Mouse (Mus musculus) kidney, postnatal 0 days (tissue): Measurements from ENCODE around the gene Rxylt1. TPM values are rescaled to one million over a fixed set of nuclear protein-coding genes. Genes with fewer than 3 reads are reported as not detected.

Experiments
- ATAC-seq: fragments of 200-750 bp; cut with Nextera tagmentation; replicated peaks from 2 replicates; pipeline ENCODE4 v1.8.0; 2017; ENCODE audit warnings: low read depth, moderate number of reproducible peaks, moderate TSS enrichment, moderate library complexity; ENCODE audit not compliant: low FRiP score
- DNase-seq: peaks from one replicate; pipeline ENCODE4 v3.0.0-alpha.2; 2016; ENCODE audit warnings: low spot score
- H3K27ac ChIP-seq: fragments of 300-500 bp; sonication (generic); 2 replicates; pipeline ENCODE4 v1.5.1; 2014; ENCODE audit warnings: mild to moderate bottlenecking
- H3K27me3 ChIP-seq: fragments of 300-500 bp; sonication (generic); 2 replicates; pipeline ENCODE4 v1.6.1; 2014; ENCODE audit warnings: low read length, mixed read lengths; ENCODE audit not compliant: insufficient read depth
- H3K36me3 ChIP-seq: fragments of 300-500 bp; sonication (generic); 2 replicates; pipeline ENCODE4 v1.6.1; 2014; ENCODE audit warnings: low read length, mixed read lengths; ENCODE audit not compliant: insufficient read depth
- H3K4me1 ChIP-seq: fragments of 300-500 bp; sonication (generic); replicated peaks from 2 replicates; pipeline ENCODE4 v1.6.1; 2014; ENCODE audit warnings: antibody characterized with exemption, low read length, mixed read lengths; ENCODE audit not compliant: insufficient read depth
- H3K4me2 ChIP-seq: fragments of 300-500 bp; sonication (generic); 2 replicates; pipeline ENCODE4 v1.6.1; 2014; ENCODE audit warnings: mild to moderate bottlenecking, low read length, moderate library complexity, mixed read lengths
- H3K4me3 ChIP-seq: fragments of 300-500 bp; sonication (generic); replicated peaks from 2 replicates; pipeline ENCODE4 v1.5.1; 2014; ENCODE audit warnings: low read depth, low read length
- H3K9ac ChIP-seq: fragments of 300-500 bp; sonication (generic); 2 replicates; pipeline ENCODE4 v1.6.1; 2014; ENCODE audit warnings: low read depth, low read length
- H3K9me3 ChIP-seq: fragments of 300-500 bp; sonication (generic); replicated peaks from 2 replicates; pipeline ENCODE4 v1.6.1; 2016; ENCODE audit warnings: low read length, inconsistent platforms, mixed read lengths
- CTCF ChIP-seq: IDR thresholded peaks from 2 replicates; pipeline ENCODE4 v1.5.1; 2016; ENCODE audit warnings: antibody characterized with exemption, low read depth, mild to moderate bottlenecking, moderate library complexity
- WGBS: fragments of 180-500 bp; shearing (Covaris S2); extraction: QIAGEN DNeasy Blood & Tissue Kit; methylation state at CpG from one replicate; pipeline ENCODE4 v1.1.7; 2014; 5-methylcytosine and 5-hydroxymethylcytosine counted together
- polyA plus RNA-seq: library from polyadenylated mRNA; unstranded; fragments of >200 nt; fragmentation: Nextera tagmentation; extraction: Ambion mirVana; gene quantifications from 2 replicates; pipeline ENCODE4 v1.2.1, GENCODE M21; 2015

Rxylt1 gene
- polyA plus RNA-seq, 1 experiment from 2014 or later = 75.5 TPM

GRCm38 (mm10) chr10:122069153-122069552, 28.0 kb downstream of the Rxylt1 start:
- H3K27me3 ChIP-seq = no peaks in the 10 kb centered on the region
- H3K4me2 ChIP-seq = no peak overlapping the region
- H3K36me3 ChIP-seq = no peaks in the 10 kb centered on the region
- DNase-seq (no peak), ATAC-seq (no peak)
- no peaks in the 10 kb centered on the region for H3K4me1 ChIP-seq
- no peaks in the 10 kb centered on the region for H3K9me3 ChIP-seq
- no peak overlapping the region for H3K27ac ChIP-seq
- no peak overlapping the region for H3K9ac ChIP-seq
- H3K4me3 ChIP-seq = no peak overlapping the region
- TF ChIP-seq CTCF = peak; percentile 55

- no peaks in the 10 kb centered on the region for H3K36me3 ChIP-seq
- no peak overlapping the region for H3K4me2 ChIP-seq
- H3K9me3 ChIP-seq = no peaks in the 10 kb centered on the region
- 88% methylated on average over 6 of the region's 6 CpGs for WGBS
- H3K27me3 ChIP-seq = no peaks in the 10 kb centered on the region
- no peak for TF ChIP-seq CTCF
- DNase-seq (no peak), ATAC-seq (no peak)
- H3K27ac ChIP-seq = no peak overlapping the region
- H3K9ac ChIP-seq = no peak overlapping the region
- H3K4me1 ChIP-seq = no peaks in the 10 kb centered on the region
- no peak overlapping the region for H3K4me3 ChIP-seq
These were observed 41.3 kb downstream of the Rxylt1 start for GRCm38 (mm10) chr10:122055826-122056225.

GRCm38 (mm10) chr10:122054535-122054934, 42.6 kb downstream of the Rxylt1 start:
- 11% methylated on average over 8 of the region's 8 CpGs for WGBS
- DNase-seq = peak; percentile 82

GRCm38 (mm10) chr10:122051831-122052230, 45.3 kb downstream of the Rxylt1 start:
- TF ChIP-seq CTCF = peak; percentile 100
- H3K36me3 ChIP-seq = no peaks in the 10 kb centered on the region
- no peaks in the 10 kb centered on the region for H3K9me3 ChIP-seq
- ATAC-seq (no peak), DNase-seq (peak; percentile 88)
- WGBS = 34% methylated on average over 6 of the region's 6 CpGs
- no peaks in the 10 kb centered on the region; the same call in 1 of the 2 replicates for H3K4me1 ChIP-seq
- no peak overlapping the region for H3K9ac ChIP-seq
- H3K4me2 ChIP-seq = no peak overlapping the region
- no peak overlapping the region for H3K27ac ChIP-seq
- no peaks in the 10 kb centered on the region; the same call in 1 of the 2 replicates for H3K27me3 ChIP-seq
- no peak overlapping the region for H3K4me3 ChIP-seq

More at GRCm38 (mm10) chr10:122054535-122054934, 42.6 kb downstream of the Rxylt1 start:
- peak; percentile 59; the same call in 1 of the 2 replicates for ATAC-seq
- no peak overlapping the region for H3K27ac ChIP-seq
- H3K36me3 ChIP-seq = no peaks in the 10 kb centered on the region
- no peaks in the 10 kb centered on the region for H3K4me1 ChIP-seq
- H3K4me2 ChIP-seq = no peak overlapping the region
- H3K4me3 ChIP-seq = no peak overlapping the region
- TF ChIP-seq CTCF = peak; percentile 87
- H3K9ac ChIP-seq = no peak overlapping the region
- H3K27me3 ChIP-seq = no peaks in the 10 kb centered on the region
- H3K9me3 ChIP-seq = no peaks in the 10 kb centered on the region

GRCm38 (mm10) chr10:122047727-122048365, 49.3 kb downstream of the Rxylt1 start:
- H3K9ac ChIP-seq = peak overlapping the region; percentile 80
- no peaks in the 10 kb centered on the region; the same call in 1 of the 2 replicates for H3K27me3 ChIP-seq
- peak overlapping the region; percentile 85 for H3K27ac ChIP-seq
- no peaks in the 10 kb centered on the region for H3K9me3 ChIP-seq
- peak overlapping the region; percentile 64 for H3K4me2 ChIP-seq
- peak overlapping the region; percentile 84 for H3K4me3 ChIP-seq
- peaks cover 5% of the 10 kb centered on the region; the same call in 1 of the 2 replicates for H3K4me1 ChIP-seq
- ATAC-seq = peak; percentile 70
- peak; percentile 85 for DNase-seq
- 12% methylated on average over 40 of the region's 44 CpGs for WGBS
- no peaks in the 10 kb centered on the region for H3K36me3 ChIP-seq
- TF ChIP-seq CTCF = peak; percentile 87

GRCm38 (mm10) chr10:122046904-122047726, 50.1 kb downstream of the Rxylt1 start, which contains the start of gene Srgap1:
Gene Srgap1 (minus strand): TSS chr10:122047315.
- Histone ChIP-seq H3K4me3 (peak within 1 kb of the TSS; percentile 84), H3K9me3 (no peaks in the 10 kb centered on the region), H3K27ac (peak within 1 kb of the TSS; percentile 85), H3K36me3 (no peaks in the 10 kb centered on the region), H3K9ac (peak within 1 kb of the TSS; percentile 80), H3K4me1 (peaks cover 5% of the 10 kb centered on the region; the same call in 1 of the 2 replicates), H3K4me2 (peak within 1 kb of the TSS; percentile 64), H3K27me3 (no peaks in the 10 kb centered on the region; the same call in 1 of the 2 replicates)
- peak; percentile 75 for ATAC-seq
- WGBS = under 1% methylated on average over 43 of the region's 79 CpGs
- DNase-seq = peak; percentile 71
- TF ChIP-seq CTCF = no peak
